Mouse (Mus musculus): Measurements from ENCODE around the gene Ier3. TPM values are rescaled to one million over a fixed set of nuclear protein-coding genes. Genes with fewer than 3 reads are reported as not detected.

Ier3 gene
- polyA plus RNA-seq, 1 experiment from 2014 or later, result 10.5 TPM

GRCm38 (mm10) chr17:35870884-35871696 lies 49.6 kb downstream of the Ier3 start:
- WGBS, result 90% methylated on average over 8 of the region's 8 CpGs
- H3K9ac ChIP-seq (ENCODE audit: low read depth, low read length), result peak overlapping the region; percentile 57; the same call in 1 of the 2 replicates
- 0 out of 2 replicates have a peak overlapping the region, but pooled peaks have one; percentile 54 for H3K27ac ChIP-seq (ENCODE audit: low read length)
- peaks cover 4% of the 10 kb centered on the region for H3K36me3 ChIP-seq (ENCODE audit: control insufficient read depth, insufficient read depth, low read length)
- H3K4me1 ChIP-seq (ENCODE audit: control insufficient read depth, insufficient read depth, low read length), result peaks cover 52% of the 10 kb centered on the region
- ATAC-seq, result no peak
- no peaks in the 10 kb centered on the region for H3K27me3 ChIP-seq (ENCODE audit: control insufficient read depth, insufficient read depth, low read depth, low read length)
- peak overlapping the region; percentile 95 for H3K4me2 ChIP-seq (ENCODE audit: low read length)
- H3K9me3 ChIP-seq (replicated peaks; ENCODE audit: control insufficient read depth, low read length, poor library complexity, severe bottlenecking), result no peaks in the 10 kb centered on the region; the same call in 1 of the 2 replicates
- peak overlapping the region; percentile 74; the same call in 1 of the 2 replicates for H3K4me3 ChIP-seq (ENCODE audit: low read depth, low read length)

Small RNA genes within 50 kb of the gene (microRNA-seq; reads per million reads assigned to microRNA genes)
- gene Gm28033, result 1.0 reads per million

Other genes starting within 250 kb of the Ier3 start
- not detected in 2 replicates for gene Sfta2, start 220.1 kb upstream of the Ier3 start, polyA plus RNA-seq (2015; fragmentation: Nextera tagmentation; extraction: Ambion mirVana)
- gene Gm9573, start 195.0 kb upstream of the Ier3 start, polyA plus RNA-seq (2015; fragmentation: Nextera tagmentation; extraction: Ambion mirVana), result not detected in 2 replicates
- gene Mucl3, start 178.0 kb upstream of the Ier3 start, polyA plus RNA-seq (2015; fragmentation: Nextera tagmentation; extraction: Ambion mirVana), result 0.07 and 0.14 TPM in 2 replicates
- 15.1 and 15.3 TPM in 2 replicates for gene Vars2, start 154.1 kb upstream of the Ier3 start, polyA plus RNA-seq (2015; fragmentation: Nextera tagmentation; extraction: Ambion mirVana)
- 26.5 and 27.3 TPM in 2 replicates for gene Gtf2h4, start 147.9 kb upstream of the Ier3 start, polyA plus RNA-seq (2015; fragmentation: Nextera tagmentation; extraction: Ambion mirVana)
- gene Ddr1, start 117.1 kb upstream of the Ier3 start, polyA plus RNA-seq (2015; fragmentation: Nextera tagmentation; extraction: Ambion mirVana), result 87.8 and 103 TPM in 2 replicates
- 102 and 104 TPM in 2 replicates for gene Flot1, start 1.5 kb downstream of the Ier3 start, polyA plus RNA-seq (2015; fragmentation: Nextera tagmentation; extraction: Ambion mirVana)
- gene Tubb5, start 16.6 kb downstream of the Ier3 start, polyA plus RNA-seq (2015; fragmentation: Nextera tagmentation; extraction: Ambion mirVana), result 1,852 and 1,913 TPM in 2 replicates
- 8.6 and 10.3 TPM in 2 replicates for gene Mdc1, start 19.8 kb downstream of the Ier3 start, polyA plus RNA-seq (2015; fragmentation: Nextera tagmentation; extraction: Ambion mirVana)
- 13.5 and 14.6 TPM in 2 replicates for gene Nrm, start 39.6 kb downstream of the Ier3 start, polyA plus RNA-seq (2015; fragmentation: Nextera tagmentation; extraction: Ambion mirVana)
- gene Ppp1r18, start 43.9 kb downstream of the Ier3 start, polyA plus RNA-seq (2015; fragmentation: Nextera tagmentation; extraction: Ambion mirVana), result 18.4 and 18.8 TPM in 2 replicates
- gene Dhx16, start 58.1 kb downstream of the Ier3 start, polyA plus RNA-seq (2015; fragmentation: Nextera tagmentation; extraction: Ambion mirVana), result 28.4 and 30.5 TPM in 2 replicates
- 63.9 and 76.4 TPM in 2 replicates for gene 2310061I04Rik, start 75.7 kb downstream of the Ier3 start, polyA plus RNA-seq (2015; fragmentation: Nextera tagmentation; extraction: Ambion mirVana)
- gene Atat1, start 88.4 kb downstream of the Ier3 start, polyA plus RNA-seq (2015; fragmentation: Nextera tagmentation; extraction: Ambion mirVana), result 455 and 465 TPM in 2 replicates
- gene Mrps18b, start 94.7 kb downstream of the Ier3 start, polyA plus RNA-seq (2015; fragmentation: Nextera tagmentation; extraction: Ambion mirVana), result 46.9 and 54.4 TPM in 2 replicates
- 38.9 and 43.0 TPM in 2 replicates for gene Ppp1r10, start 94.8 kb downstream of the Ier3 start, polyA plus RNA-seq (2015; fragmentation: Nextera tagmentation; extraction: Ambion mirVana)
- 90.7 and 93.8 TPM in 2 replicates for gene Abcf1, start 148.1 kb downstream of the Ier3 start, polyA plus RNA-seq (2015; fragmentation: Nextera tagmentation; extraction: Ambion mirVana)
- 63.3 and 66.8 TPM in 2 replicates for gene Gnl1, start 158.2 kb downstream of the Ier3 start, polyA plus RNA-seq (2015; fragmentation: Nextera tagmentation; extraction: Ambion mirVana)
- 102 and 107 TPM in 2 replicates for gene Prr3, start 158.6 kb downstream of the Ier3 start, polyA plus RNA-seq (2015; fragmentation: Nextera tagmentation; extraction: Ambion mirVana)
- gene H2-T24, start 198.9 kb downstream of the Ier3 start, polyA plus RNA-seq (2015; fragmentation: Nextera tagmentation; extraction: Ambion mirVana), result 8.0 and 8.8 TPM in 2 replicates
- 4.1 and 4.8 TPM in 2 replicates for gene H2-T23, start 211.2 kb downstream of the Ier3 start, polyA plus RNA-seq (2015; fragmentation: Nextera tagmentation; extraction: Ambion mirVana)
- gene H2-T22, start 221.1 kb downstream of the Ier3 start, polyA plus RNA-seq (2015; fragmentation: Nextera tagmentation; extraction: Ambion mirVana), result 5.3 and 6.2 TPM in 2 replicates
- not detected in 2 replicates for gene Gm6034, start 221.3 kb downstream of the Ier3 start, polyA plus RNA-seq (2015; fragmentation: Nextera tagmentation; extraction: Ambion mirVana)
- gene Gm11127, start 236.7 kb downstream of the Ier3 start, polyA plus RNA-seq (2015; fragmentation: Nextera tagmentation; extraction: Ambion mirVana), result not detected in 2 replicates

All from midbrain, embryonic 16.5 days (tissue).